Mouse (Mus musculus) hindbrain, postnatal 0 days (tissue): ENCODE data around the gene Smyd3. TPM values are rescaled to one million over a fixed set of nuclear protein-coding genes. Genes with fewer than 3 reads are reported as not detected.

Source experiments
- ATAC-seq: fragments of 200-750 bp; cut with Nextera tagmentation; 2 replicates; pipeline ENCODE4 v1.8.0; 2017; ENCODE audit warnings: mild to moderate bottlenecking, moderate TSS enrichment, moderate library complexity
- DNase-seq: peaks from one replicate; pipeline ENCODE4 v3.0.0-alpha.2; 2015; ENCODE audit warnings: low spot score
- H3K27ac ChIP-seq: fragments of 300-500 bp; sonication (generic); 2 replicates; pipeline ENCODE4 v1.5.1; 2014; ENCODE audit warnings: mild to moderate bottlenecking
- H3K27me3 ChIP-seq: fragments of 300-500 bp; sonication (generic); 2 replicates; pipeline ENCODE4 v1.6.1; 2014; ENCODE audit warnings: low read length, mixed read lengths; ENCODE audit not compliant: insufficient read depth
- H3K36me3 ChIP-seq: fragments of 300-500 bp; sonication (generic); 2 replicates; pipeline ENCODE4 v1.6.1; 2014; ENCODE audit warnings: low read length, mixed read lengths; ENCODE audit not compliant: insufficient read depth
- H3K4me1 ChIP-seq: fragments of 300-500 bp; sonication (generic); 2 replicates; pipeline ENCODE4 v1.6.1; 2014; ENCODE audit warnings: antibody characterized with exemption, low read length, mixed read lengths; ENCODE audit not compliant: insufficient read depth
- H3K4me2 ChIP-seq: fragments of 300-500 bp; sonication (generic); 2 replicates; pipeline ENCODE4 v1.6.1; 2014; ENCODE audit warnings: low read depth, mild to moderate bottlenecking, low read length, moderate library complexity, mixed read lengths
- H3K4me3 ChIP-seq: fragments of 300-500 bp; sonication (generic); 2 replicates; pipeline ENCODE4 v1.5.1; 2014; ENCODE audit warnings: low read length
- H3K9ac ChIP-seq: fragments of 300-500 bp; sonication (generic); replicated peaks from 2 replicates; pipeline ENCODE4 v1.6.1; 2014; ENCODE audit warnings: mild to moderate bottlenecking, low read length, moderate library complexity, mixed read lengths
- H3K9me3 ChIP-seq: fragments of 300-500 bp; sonication (generic); 2 replicates; pipeline ENCODE4 v1.6.1; 2016; ENCODE audit warnings: low read length, mixed read lengths
- CTCF ChIP-seq: IDR thresholded peaks from 2 replicates; pipeline ENCODE4 v1.5.1; 2016; ENCODE audit warnings: antibody characterized with exemption, control low read depth, low read depth
- WGBS: fragments of 180-500 bp; shearing (Covaris S2); extraction: QIAGEN DNeasy Blood & Tissue Kit; methylation state at CpG from one replicate; pipeline ENCODE4 v1.1.7; 2014; 5-methylcytosine and 5-hydroxymethylcytosine counted together
- polyA plus RNA-seq: library from polyadenylated mRNA; unstranded; fragments of >200 nt; fragmentation: Nextera tagmentation; extraction: Ambion mirVana; gene quantifications from 2 replicates; pipeline ENCODE4 v1.2.1, GENCODE M21; 2015
- total RNA-seq: library from RNA; depleted of rRNA; stranded (reverse); fragments of >200 nt; gene quantifications from 2 replicates; pipeline ENCODE4 v1.2.3, GENCODE M21; 2014

Gene Smyd3
- total and polyA plus RNA-seq, 2 experiments from 2014 or later = 15.4 to 26.1 TPM

GRCm38 (mm10) chr1:179143154-179143832, 374.5 kb downstream of the Smyd3 start:
- ATAC-seq (no peak), DNase-seq (no peak)
- 75% methylated on average over 11 of the region's 11 CpGs for WGBS
- Histone ChIP-seq H3K4me2 (no peak overlapping the region), H3K9me3 (no peaks in the 10 kb centered on the region), H3K27ac (no peak overlapping the region), H3K9ac (no peak overlapping the region), H3K27me3 (no peaks in the 10 kb centered on the region), H3K4me3 (no peak overlapping the region), H3K36me3 (no peaks in the 10 kb centered on the region), H3K4me1 (no peaks in the 10 kb centered on the region)
- TF ChIP-seq CTCF = no peak

DNA sequence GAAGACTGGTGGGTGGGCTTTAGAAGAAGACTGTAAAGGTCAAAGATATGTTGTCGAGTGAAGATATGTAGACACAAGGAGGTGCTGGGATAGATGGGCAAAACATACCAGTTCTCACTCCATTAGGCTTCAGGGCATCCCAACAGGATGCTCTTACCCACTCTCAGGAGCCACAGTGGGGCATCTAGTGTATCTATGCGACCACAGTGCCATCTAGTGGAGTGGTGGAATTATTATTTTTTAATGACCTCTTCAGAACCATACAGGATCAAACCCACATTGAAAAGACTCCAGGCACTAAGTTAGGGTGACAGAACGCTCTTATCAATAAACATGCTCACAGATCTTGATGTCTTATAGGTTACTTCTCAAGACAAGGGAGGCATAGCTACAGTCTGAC, 375.7 kb downstream of the Smyd3 start:
- no peaks in the 10 kb centered on the region for H3K36me3 ChIP-seq
- no peak overlapping the region for H3K27ac ChIP-seq
- WGBS = 54% methylated on average over 3 of the region's 3 CpGs
- no peak overlapping the region for H3K4me2 ChIP-seq
- H3K9me3 ChIP-seq = no peaks in the 10 kb centered on the region
- no peak overlapping the region for H3K4me3 ChIP-seq
- H3K27me3 ChIP-seq = no peaks in the 10 kb centered on the region
- DNase-seq (peak; percentile 70), ATAC-seq (no peak; the same call in 1 of the 2 replicates)
- no peaks in the 10 kb centered on the region for H3K4me1 ChIP-seq
- no peak overlapping the region for H3K9ac ChIP-seq
- TF ChIP-seq CTCF = peak; percentile 68

GRCm38 (mm10) chr1:179141071-179141650, 376.7 kb downstream of the Smyd3 start:
- 85% methylated on average over 12 of the region's 12 CpGs for WGBS

GRCm38 (mm10) chr1:179137145-179137477, 380.7 kb downstream of the Smyd3 start:
- Histone ChIP-seq H3K36me3 (no peaks in the 10 kb centered on the region), H3K4me3 (no peak overlapping the region), H3K27me3 (no peaks in the 10 kb centered on the region), H3K27ac (no peak overlapping the region), H3K9me3 (peaks cover 5% of the 10 kb centered on the region), H3K4me1 (peaks cover 7% of the 10 kb centered on the region; the same call in 1 of the 2 replicates), H3K4me2 (no peak overlapping the region), H3K9ac (no peak overlapping the region)
- DNase-seq (peak; percentile 48), ATAC-seq (no peak)
- peak; percentile 61 for TF ChIP-seq CTCF
- WGBS = 70% methylated on average over 3 of the region's 3 CpGs

More at GRCm38 (mm10) chr1:179141071-179141650, 376.7 kb downstream of the Smyd3 start:
- Histone ChIP-seq H3K27ac (no peak overlapping the region), H3K4me3 (no peak overlapping the region), H3K9me3 (no peaks in the 10 kb centered on the region), H3K36me3 (no peaks in the 10 kb centered on the region), H3K4me2 (no peak overlapping the region), H3K27me3 (no peaks in the 10 kb centered on the region), H3K9ac (no peak overlapping the region), H3K4me1 (peaks cover 7% of the 10 kb centered on the region; the same call in 1 of the 2 replicates)
- ATAC-seq (no peak), DNase-seq (no peak)
- TF ChIP-seq CTCF = no peak

- peaks cover 7% of the 10 kb centered on the region; the same call in 1 of the 2 replicates for H3K4me1 ChIP-seq
- peak overlapping the region; percentile 26; the same call in 1 of the 2 replicates for H3K27ac ChIP-seq
- 36% methylated on average over 14 of the region's 14 CpGs for whole genome bisulfite sequencing
These were observed 381.2 kb downstream of the Smyd3 start for GRCm38 (mm10) chr1:179136461-179137144.

GRCm38 (mm10) chr1:179129995-179130394, 387.8 kb downstream of the Smyd3 start:
- TF ChIP-seq CTCF = no peak
- Histone ChIP-seq H3K27me3 (no peaks in the 10 kb centered on the region), H3K4me2 (no peak overlapping the region), H3K36me3 (no peaks in the 10 kb centered on the region), H3K4me1 (no peaks in the 10 kb centered on the region), H3K9ac (no peak overlapping the region), H3K27ac (no peak overlapping the region), H3K4me3 (no peak overlapping the region), H3K9me3 (peaks cover 5% of the 10 kb centered on the region)
- ATAC-seq = no peak
- DNase-seq = no peak
- WGBS = 93% methylated on average over 5 of the region's 5 CpGs

More at GRCm38 (mm10) chr1:179136461-179137144, 381.2 kb downstream of the Smyd3 start:
- peak; percentile 27; the same call in 1 of the 2 replicates for ATAC-seq
- Histone ChIP-seq H3K36me3 (no peaks in the 10 kb centered on the region), H3K27me3 (no peaks in the 10 kb centered on the region), H3K9me3 (peaks cover 5% of the 10 kb centered on the region), H3K4me2 (no peak overlapping the region), H3K9ac (no peak overlapping the region), H3K4me3 (no peak overlapping the region)
- peak; percentile 36 for DNase-seq
- no peak for TF ChIP-seq CTCF
